Mouse (Mus musculus): ENCODE measurements around the gene Fgd6. TPM values are rescaled to one million over a fixed set of nuclear protein-coding genes. Genes with fewer than 3 reads are reported as not detected.

The Fgd6 gene
- polyA plus RNA-seq, 1 experiment, result 5.3 TPM

DNA sequence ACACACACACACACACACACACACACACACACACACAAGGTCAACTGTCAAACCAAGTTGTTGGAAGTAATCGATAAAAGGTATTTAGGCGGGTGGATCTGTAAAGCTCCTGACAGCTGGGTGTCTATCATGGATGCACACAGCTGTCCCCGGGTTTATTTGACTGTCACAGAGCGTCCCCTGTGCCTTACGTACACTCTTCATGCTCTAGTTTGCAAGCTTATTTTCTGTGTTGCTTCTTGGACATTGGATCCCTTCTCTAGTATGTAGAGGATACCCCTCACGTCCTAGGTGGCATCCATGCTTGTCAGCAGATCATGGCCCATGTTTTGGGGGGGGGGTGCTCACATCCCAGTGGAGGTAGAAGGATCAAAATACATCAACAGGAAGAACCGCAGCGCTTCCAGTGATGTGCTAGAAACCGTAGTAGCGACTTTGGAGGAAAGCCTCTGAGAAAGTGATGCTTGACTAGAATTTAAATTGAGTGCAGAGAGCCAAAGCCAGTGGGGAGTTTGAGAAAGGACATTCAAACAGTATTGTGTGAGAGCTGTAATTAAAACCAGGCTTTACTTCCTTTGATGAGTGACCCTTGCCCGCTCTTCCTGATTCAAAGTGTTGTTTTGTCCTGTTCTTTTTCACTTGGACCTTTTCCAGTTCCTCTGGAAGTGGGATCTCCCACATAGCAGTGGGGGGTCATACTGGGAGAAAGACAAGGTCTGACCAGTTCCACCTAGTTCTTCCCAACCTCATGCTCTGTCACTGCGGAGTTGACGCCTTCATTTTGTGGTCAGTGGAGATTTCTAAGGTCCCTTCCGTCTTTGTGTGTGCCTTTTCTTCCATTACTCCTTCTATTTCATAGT, 41.4 kb downstream of the Fgd6 start:
- Histone ChIP-seq H3K9me3 (replicated peaks; ENCODE audit: control insufficient read depth, insufficient read depth, low read length, poor library complexity, severe bottlenecking) (no peaks in the 10 kb centered on the region), H3K27ac (ENCODE audit: insufficient read depth, low read length) (no peak overlapping the region), H3K4me1 (ENCODE audit: control insufficient read depth, insufficient read depth, low read length) (no peaks in the 10 kb centered on the region), H3K27me3 (ENCODE audit: control insufficient read depth, insufficient read depth, low read length, poor library complexity, severe bottlenecking) (no peaks in the 10 kb centered on the region), H3K9ac (ENCODE audit: low read depth, poor library complexity, severe bottlenecking) (no peak overlapping the region), H3K36me3 (ENCODE audit: control insufficient read depth, insufficient read depth, low read length, poor library complexity, severe bottlenecking) (no peaks in the 10 kb centered on the region), H3K4me3 (ENCODE audit: low read depth, low read length) (no peak overlapping the region)
- TF ChIP-seq EP300 (IDR thresholded peaks at IDR 0.05; ENCODE audit: insufficient read depth, low read depth, low read length) (no peak), POLR2A (IDR thresholded peaks at IDR 0.05; ENCODE audit: insufficient read depth, low read length) (no peak), CTCF (IDR thresholded peaks at IDR 0.05; ENCODE audit: low read depth, low read length) (no peak)

GRCm38 (mm10) chr10:94080740-94081139, 44.9 kb downstream of the Fgd6 start:
- Histone ChIP-seq H3K27me3 (ENCODE audit: control insufficient read depth, insufficient read depth, low read length, poor library complexity, severe bottlenecking) (no peaks in the 10 kb centered on the region), H3K27ac (ENCODE audit: insufficient read depth, low read length) (no peak overlapping the region), H3K4me3 (ENCODE audit: low read depth, low read length) (no peak overlapping the region), H3K36me3 (ENCODE audit: control insufficient read depth, insufficient read depth, low read length, poor library complexity, severe bottlenecking) (no peaks in the 10 kb centered on the region), H3K4me1 (ENCODE audit: control insufficient read depth, insufficient read depth, low read length) (no peaks in the 10 kb centered on the region), H3K9ac (ENCODE audit: low read depth, poor library complexity, severe bottlenecking) (no peak overlapping the region), H3K9me3 (replicated peaks; ENCODE audit: control insufficient read depth, insufficient read depth, low read length, poor library complexity, severe bottlenecking) (no peaks in the 10 kb centered on the region)
- TF ChIP-seq POLR2A (IDR thresholded peaks at IDR 0.05; ENCODE audit: insufficient read depth, low read length), result no peak
- no peak for TF ChIP-seq EP300 (IDR thresholded peaks at IDR 0.05; ENCODE audit: insufficient read depth, low read depth, low read length)
- no peak for TF ChIP-seq CTCF (IDR thresholded peaks at IDR 0.05; ENCODE audit: low read depth, low read length)

DNA sequence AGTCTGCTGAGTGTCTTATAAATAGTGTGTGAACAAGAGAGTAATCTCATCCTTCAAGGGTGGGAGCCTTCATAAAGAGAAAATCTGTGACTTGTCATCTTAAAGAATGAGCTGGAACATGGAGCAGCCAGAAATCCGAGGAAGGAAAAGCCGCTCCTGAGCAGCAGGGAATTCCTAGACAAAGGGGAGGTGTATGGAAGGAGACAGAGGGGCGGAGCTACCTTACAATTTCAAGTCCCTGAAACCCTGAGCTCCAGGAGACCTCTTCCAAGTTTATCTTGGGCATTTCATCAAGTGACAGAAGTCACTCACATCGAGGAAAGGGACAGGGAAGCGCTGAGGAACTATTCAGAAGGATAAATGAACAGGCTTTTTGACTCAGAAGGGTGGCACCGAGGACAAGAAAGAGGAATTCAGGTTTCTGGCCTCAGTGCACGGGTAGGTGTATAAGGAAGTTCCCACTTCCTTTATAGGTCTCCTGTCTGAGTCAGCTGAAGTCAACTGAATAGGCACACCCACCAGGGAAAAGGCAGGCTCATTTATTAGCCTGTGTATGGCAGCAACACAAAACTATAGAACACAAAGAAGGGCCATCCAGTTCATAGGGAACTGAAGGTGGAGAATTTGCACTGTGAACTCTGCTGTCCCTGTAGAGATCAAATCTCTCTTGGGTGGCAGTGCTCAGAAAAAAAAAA, 46.4 kb downstream of the Fgd6 start:
- Histone ChIP-seq H3K27me3 (ENCODE audit: control insufficient read depth, insufficient read depth, low read length, poor library complexity, severe bottlenecking) (no peaks in the 10 kb centered on the region), H3K36me3 (ENCODE audit: control insufficient read depth, insufficient read depth, low read length, poor library complexity, severe bottlenecking) (no peaks in the 10 kb centered on the region), H3K4me1 (ENCODE audit: control insufficient read depth, insufficient read depth, low read length) (no peaks in the 10 kb centered on the region), H3K9me3 (replicated peaks; ENCODE audit: control insufficient read depth, insufficient read depth, low read length, poor library complexity, severe bottlenecking) (no peaks in the 10 kb centered on the region), H3K27ac (ENCODE audit: insufficient read depth, low read length) (no peak overlapping the region), H3K9ac (ENCODE audit: low read depth, poor library complexity, severe bottlenecking) (no peak overlapping the region), H3K4me3 (ENCODE audit: low read depth, low read length) (no peak overlapping the region)
- TF ChIP-seq EP300 (IDR thresholded peaks at IDR 0.05; ENCODE audit: insufficient read depth, low read depth, low read length), result no peak
- TF ChIP-seq POLR2A (IDR thresholded peaks at IDR 0.05; ENCODE audit: insufficient read depth, low read length), result no peak
- no peak for TF ChIP-seq CTCF (IDR thresholded peaks at IDR 0.05; ENCODE audit: low read depth, low read length)

- Histone ChIP-seq H3K4me3 (ENCODE audit: low read depth, low read length) (no peak overlapping the region), H3K9ac (ENCODE audit: low read depth, poor library complexity, severe bottlenecking) (no peak overlapping the region), H3K9me3 (replicated peaks; ENCODE audit: control insufficient read depth, insufficient read depth, low read length, poor library complexity, severe bottlenecking) (no peaks in the 10 kb centered on the region), H3K27ac (ENCODE audit: insufficient read depth, low read length) (no peak overlapping the region), H3K36me3 (ENCODE audit: control insufficient read depth, insufficient read depth, low read length, poor library complexity, severe bottlenecking) (no peaks in the 10 kb centered on the region), H3K27me3 (ENCODE audit: control insufficient read depth, insufficient read depth, low read length, poor library complexity, severe bottlenecking) (no peaks in the 10 kb centered on the region), H3K4me1 (ENCODE audit: control insufficient read depth, insufficient read depth, low read length) (no peaks in the 10 kb centered on the region)
- no peak for TF ChIP-seq EP300 (IDR thresholded peaks at IDR 0.05; ENCODE audit: insufficient read depth, low read depth, low read length)
- TF ChIP-seq CTCF (IDR thresholded peaks at IDR 0.05; ENCODE audit: low read depth, low read length), result no peak
- TF ChIP-seq POLR2A (IDR thresholded peaks at IDR 0.05; ENCODE audit: insufficient read depth, low read length), result no peak
These were observed 50.5 kb downstream of the Fgd6 start for GRCm38 (mm10) chr10:94086315-94086714.

- Histone ChIP-seq H3K9me3 (replicated peaks; ENCODE audit: control insufficient read depth, insufficient read depth, low read length, poor library complexity, severe bottlenecking) (peaks cover 2% of the 10 kb centered on the region; the same call in 1 of the 2 replicates), H3K27ac (ENCODE audit: insufficient read depth, low read length) (no peak overlapping the region), H3K27me3 (ENCODE audit: control insufficient read depth, insufficient read depth, low read length, poor library complexity, severe bottlenecking) (no peaks in the 10 kb centered on the region), H3K9ac (ENCODE audit: low read depth, poor library complexity, severe bottlenecking) (no peak overlapping the region), H3K4me1 (ENCODE audit: control insufficient read depth, insufficient read depth, low read length) (no peaks in the 10 kb centered on the region), H3K36me3 (ENCODE audit: control insufficient read depth, insufficient read depth, low read length, poor library complexity, severe bottlenecking) (no peaks in the 10 kb centered on the region), H3K4me3 (ENCODE audit: low read depth, low read length) (no peak overlapping the region)
- no peak for TF ChIP-seq POLR2A (IDR thresholded peaks at IDR 0.05; ENCODE audit: insufficient read depth, low read length)
- TF ChIP-seq EP300 (IDR thresholded peaks at IDR 0.05; ENCODE audit: insufficient read depth, low read depth, low read length), result no peak
- no peak for TF ChIP-seq CTCF (IDR thresholded peaks at IDR 0.05; ENCODE audit: low read depth, low read length)
These were observed 51.7 kb downstream of the Fgd6 start for GRCm38 (mm10) chr10:94087367-94088077.

Measured in ES-Bruce4 (cell line).